Mouse (Mus musculus) right cerebral cortex, adult 18-20 months (tissue): ENCODE measurements at regions not wholly inside any gene's neighbourhood (a gene's known extent, or its start where the extent isn't known, plus 50 kb on each side); places are given as distances from the start of the nearest gene placed in this dataset.

Experiments used
- DNase-seq: peaks from one replicate; pipeline ENCODE4 v3.0.0; 2022; ENCODE audit warnings: mixed read lengths

- no peak for DNase-seq
Measured at GRCm38 (mm10) chr9:87649015-87649978, 81.8 kb downstream of the Tbx18 start.

- DNase-seq: no peak
Measured at GRCm38 (mm10) chr9:87648317-87648716, 82.7 kb downstream of the Tbx18 start.

GRCm38 (mm10) chr9:87645032-87645431, 86.0 kb downstream of the Tbx18 start:
- DNase-seq: no peak

GRCm38 (mm10) chr9:87633863-87634630, 97.0 kb downstream of the Tbx18 start:
- no peak for DNase-seq

- DNase-seq: no peak
Measured at GRCm38 (mm10) chr9:87626432-87626831, 104.6 kb downstream of the Tbx18 start.

GRCm38 (mm10) chr9:87618238-87618673, 112.8 kb downstream of the Tbx18 start:
- no peak for DNase-seq

GRCm38 (mm10) chr9:87607878-87608631, 123.0 kb downstream of the Tbx18 start:
- DNase-seq: no peak

- no peak for DNase-seq
Measured at GRCm38 (mm10) chr9:87575591-87575990, 155.5 kb downstream of the Tbx18 start.

GRCm38 (mm10) chr9:87574250-87574864, 156.7 kb downstream of the Tbx18 start:
- no peak for DNase-seq

GRCm38 (mm10) chr9:87563244-87563643, 167.8 kb downstream of the Tbx18 start:
- no peak for DNase-seq

GRCm38 (mm10) chr9:87562796-87563195, 168.3 kb downstream of the Tbx18 start:
- no peak for DNase-seq

- DNase-seq: no peak
Measured at GRCm38 (mm10) chr9:87557841-87558240, 173.2 kb downstream of the Tbx18 start.

- no peak for DNase-seq
Measured at GRCm38 (mm10) chr9:87556953-87557394, 174.1 kb downstream of the Tbx18 start.

GRCm38 (mm10) chr9:87556552-87556951, 174.5 kb downstream of the Tbx18 start:
- no peak for DNase-seq

- DNase-seq: no peak
Measured at GRCm38 (mm10) chr9:87533182-87533581, 197.9 kb downstream of the Tbx18 start.

- DNase-seq: no peak
Measured at GRCm38 (mm10) chr9:87529908-87530307, 201.2 kb downstream of the Tbx18 start.

- no peak for DNase-seq
Measured at GRCm38 (mm10) chr9:87524890-87525684, 206.0 kb downstream of the Tbx18 start.

- no peak for DNase-seq
Measured at GRCm38 (mm10) chr9:87510683-87511082, 220.4 kb downstream of the Tbx18 start.

- no peak for DNase-seq
Measured at GRCm38 (mm10) chr9:87504673-87505385, 226.2 kb downstream of the Tbx18 start.

- no peak for DNase-seq
Measured at GRCm38 (mm10) chr9:87464141-87464540, 208.8 kb upstream of the Cep162 start.

- DNase-seq: no peak
Measured at GRCm38 (mm10) chr9:87453261-87453660, 197.9 kb upstream of the Cep162 start.
